Mouse (Mus musculus) E14TG2a.4 (cell line): ENCODE measurements around the gene Zfp319.

Source experiments
- CTCF ChIP-seq: conservative IDR thresholded peaks from 2 replicates; pipeline ENCODE4 v1.5.1; 2014; ENCODE audit warnings: low read length
- NANOG ChIP-seq: IDR thresholded peaks from 2 replicates; pipeline ENCODE4 v1.6.1; 2014; ENCODE audit warnings: borderline replicate concordance, low read length, mixed read lengths
- POU5F1 ChIP-seq: IDR thresholded peaks from 2 replicates; pipeline ENCODE4 v1.6.1; 2014; ENCODE audit warnings: low read length, borderline replicate concordance

- no peak for TF ChIP-seq CTCF
- TF ChIP-seq NANOG, result no peak
- no peak for TF ChIP-seq POU5F1
Observed at GRCm38 (mm10) chr8:95324646-95325045, 7.1 kb downstream of the Zfp319 start.
